Mouse (Mus musculus) gastrocnemius, postnatal 36 days (tissue): ENCODE data around the gene Zfp189. TPM values are rescaled to one million over a fixed set of nuclear protein-coding genes. Genes with fewer than 3 reads are reported as not detected.
"Not testable (repeated sequence)": the region's sequence is repeated elsewhere in the genome, so short reads cannot be mapped to it uniquely, and the experiment has no call there.

Source experiments
- DNase-seq, 2 experiments: peaks; one replicate each; pipeline ENCODE4 v3.0.0; 2022
- intact Hi-C: fragments of 180-260 bp; cut with DNase I; formaldehyde crosslinking; loops from one replicate; pipeline ENCODE4 v1.15.1; 2025
- long read RNA-seq, 2 experiments: library from polyadenylated mRNA; stranded (forward); transcript quantifications; one replicate each; pipeline ENCODE4 v2.0.0; 2021
- total RNA-seq, 2 experiments: library from RNA; stranded (reverse); gene quantifications; 2 replicates each; pipeline ENCODE4 v1.2.3; 2021

Gene Zfp189
- 1 to 10 TPM; 2.8 to 3.1 TPM for total RNA-seq
- long read RNA-seq, experiment 1, partial matches to known transcripts, result 0 of 1 reads
- long read RNA-seq, experiment 1, other reads (novel, unspliced or antisense), result 0 of 1 reads
- long read RNA-seq, experiment 2, partial matches to known transcripts, result 0 of 2 reads
- long read RNA-seq, experiment 2, other reads (novel, unspliced or antisense), result 0 of 2 reads

DNA sequence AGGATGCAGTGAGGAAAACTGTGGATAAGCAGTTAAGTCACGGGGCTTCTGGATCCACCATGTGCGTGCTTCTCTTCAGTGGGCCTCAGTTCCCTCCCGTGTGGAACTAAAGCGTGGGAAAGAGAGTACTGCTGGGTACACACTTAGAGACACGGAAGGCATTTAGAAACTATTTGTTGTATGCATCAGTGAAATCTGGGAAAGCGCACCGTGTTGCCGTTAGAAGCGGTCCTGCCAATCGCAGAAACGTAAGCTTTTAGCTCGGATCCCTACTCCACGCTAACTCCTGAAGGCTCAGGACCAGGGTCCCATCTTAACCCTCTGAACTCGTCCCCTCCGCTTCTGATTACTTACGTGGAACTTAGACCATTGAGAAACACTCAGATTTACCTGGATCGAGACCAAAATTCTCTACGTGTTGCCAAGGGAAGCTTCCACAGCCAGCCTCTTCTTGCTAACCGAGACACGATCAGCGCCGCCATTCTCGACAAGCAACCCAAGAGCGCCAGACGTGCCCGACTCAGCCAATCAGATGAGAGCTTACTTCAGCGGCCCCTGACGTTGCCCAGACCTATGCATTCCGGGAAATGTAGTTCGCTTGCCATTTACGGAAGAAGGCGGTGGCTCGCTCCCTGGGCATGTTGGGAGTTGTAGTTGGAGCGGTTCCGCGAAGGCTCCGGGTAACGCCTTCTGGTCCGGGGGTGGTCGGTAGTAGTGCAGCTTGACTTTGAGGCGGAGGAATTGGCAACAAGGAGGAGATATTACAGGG is at the start of gene Zfp189, which contains the start of gene Mrpl50:
TSS of gene Zfp189 (plus strand) at position 605 of the 769 bp plus-strand sequence.
TSS of gene Mrpl50 (minus strand) at position 522 of the 769 bp plus-strand sequence.
- peak; percentile 79 to 88 for DNase-seq
- intact Hi-C loops, result loop anchor here (5.0 kb wide), 1 partner anchor 37 kb away; no protein-coding TSS in a partner anchor

DNA sequence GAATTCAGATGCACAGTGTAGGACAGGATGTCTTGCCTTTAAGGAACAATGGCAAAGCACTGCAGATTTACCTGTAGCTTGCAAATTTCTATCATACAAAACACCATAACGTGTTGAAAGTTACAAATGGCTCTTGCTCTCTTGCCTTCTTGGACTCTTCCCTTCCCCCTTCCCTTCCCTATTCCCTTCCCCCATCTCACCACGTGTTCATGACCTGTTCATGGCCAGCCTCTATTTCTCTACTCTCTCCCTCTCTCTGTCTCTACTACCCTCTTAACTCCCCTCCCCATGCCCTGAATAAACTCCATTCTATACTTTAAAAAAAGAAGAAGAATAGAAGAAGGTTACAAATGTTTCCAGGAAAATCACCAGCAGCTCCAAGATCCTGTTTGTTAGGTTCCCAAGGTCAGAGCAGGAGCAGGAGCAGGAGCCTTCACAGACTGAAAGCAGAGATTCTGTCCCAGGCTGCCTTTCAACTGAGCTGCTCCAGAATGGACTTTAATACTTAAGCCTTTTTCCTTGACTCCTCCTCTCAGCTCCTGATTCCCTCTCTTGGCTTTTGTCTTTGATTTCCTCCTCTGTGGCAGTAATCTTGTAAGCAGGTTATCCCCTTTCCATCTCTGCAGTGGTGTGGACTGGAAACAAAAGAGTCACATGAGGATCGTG is 47.4 kb upstream of the Zfp189 start, which contains the start of gene Acnat1:
TSS of gene Acnat1 (minus strand) at position 478 of the 666 bp plus-strand sequence.
- intact Hi-C loops, result no loop called here
- DNase-seq, result no peak

DNA sequence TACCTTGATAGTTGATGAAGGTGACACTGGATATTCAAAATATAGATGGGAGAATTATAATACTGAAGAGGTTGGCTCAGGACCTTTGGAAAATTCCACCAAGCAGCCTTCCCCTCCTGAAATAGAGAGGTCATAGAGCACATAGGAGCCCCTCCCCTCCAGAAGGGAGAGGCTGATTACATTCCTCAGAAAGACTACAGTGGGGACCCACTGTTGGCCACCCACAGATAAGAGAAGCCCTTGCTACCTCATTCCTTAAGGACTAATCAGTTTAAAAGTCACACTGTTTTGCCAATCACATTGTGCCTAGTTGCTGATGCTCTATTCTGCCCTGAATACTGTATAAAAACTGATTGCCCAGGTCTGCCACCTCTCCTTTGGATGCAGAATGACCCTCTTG is 46.4 kb upstream of the Zfp189 start:
- DNase-seq, result no peak
- intact Hi-C loops, result no loop called here

DNA sequence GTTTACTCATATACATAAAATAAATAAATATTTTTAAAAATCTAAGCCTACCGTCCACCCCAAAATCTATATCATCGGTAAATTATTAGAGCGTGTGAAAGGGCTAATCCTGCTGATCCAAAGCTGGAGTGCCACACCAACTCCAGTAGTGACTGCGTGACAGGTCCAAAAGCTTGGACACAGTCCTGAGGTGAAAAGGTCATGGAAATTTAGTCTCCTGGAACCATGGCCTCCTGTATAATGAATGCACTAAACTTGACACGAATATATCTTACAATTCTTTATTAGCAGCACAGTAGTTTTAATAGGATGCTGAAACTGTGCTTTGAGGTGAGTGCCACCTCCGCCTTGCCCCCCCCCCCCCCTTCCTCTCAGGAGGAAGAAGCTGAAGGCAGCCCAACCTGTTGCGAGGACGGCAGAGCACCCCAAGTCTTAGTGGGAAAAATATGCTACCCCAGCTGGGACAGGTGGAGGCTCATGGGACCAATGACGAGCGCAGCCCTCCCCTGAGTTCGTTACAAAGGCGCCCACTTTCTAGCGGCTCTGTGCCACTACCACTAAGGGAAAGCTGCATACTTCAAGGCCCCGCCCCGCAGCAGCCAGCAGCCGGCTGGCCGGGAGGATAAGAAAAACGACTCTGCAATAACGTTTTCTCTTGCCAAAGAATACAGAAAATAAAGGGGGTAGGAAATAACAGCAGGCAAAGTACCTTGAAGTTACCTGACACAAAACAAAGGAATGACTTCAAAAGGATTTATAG is 42.7 kb upstream of the Zfp189 start:
- intact Hi-C loops, result no loop called here
- DNase-seq, result no peak

DNA sequence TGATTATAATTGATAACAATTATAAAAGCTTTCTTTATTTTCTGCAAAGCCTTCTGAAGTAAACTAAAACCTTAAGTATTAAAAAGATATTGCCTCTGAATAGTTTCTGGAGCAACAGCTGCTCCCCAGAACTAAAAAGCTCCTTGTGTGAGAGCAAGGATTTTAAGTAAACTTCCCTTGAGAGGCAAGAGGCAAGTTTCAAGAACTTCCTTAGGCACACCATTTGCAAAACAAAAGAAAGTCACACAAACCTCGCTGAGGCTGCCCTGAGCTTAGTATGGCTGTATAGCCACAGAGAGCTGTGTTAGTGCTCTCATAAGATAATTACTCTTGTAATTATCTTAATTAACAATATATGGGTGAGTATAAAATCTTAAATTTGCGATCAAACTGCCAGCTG is 41.9 kb upstream of the Zfp189 start:
- intact Hi-C loops, result not testable (repeated sequence)

DNA sequence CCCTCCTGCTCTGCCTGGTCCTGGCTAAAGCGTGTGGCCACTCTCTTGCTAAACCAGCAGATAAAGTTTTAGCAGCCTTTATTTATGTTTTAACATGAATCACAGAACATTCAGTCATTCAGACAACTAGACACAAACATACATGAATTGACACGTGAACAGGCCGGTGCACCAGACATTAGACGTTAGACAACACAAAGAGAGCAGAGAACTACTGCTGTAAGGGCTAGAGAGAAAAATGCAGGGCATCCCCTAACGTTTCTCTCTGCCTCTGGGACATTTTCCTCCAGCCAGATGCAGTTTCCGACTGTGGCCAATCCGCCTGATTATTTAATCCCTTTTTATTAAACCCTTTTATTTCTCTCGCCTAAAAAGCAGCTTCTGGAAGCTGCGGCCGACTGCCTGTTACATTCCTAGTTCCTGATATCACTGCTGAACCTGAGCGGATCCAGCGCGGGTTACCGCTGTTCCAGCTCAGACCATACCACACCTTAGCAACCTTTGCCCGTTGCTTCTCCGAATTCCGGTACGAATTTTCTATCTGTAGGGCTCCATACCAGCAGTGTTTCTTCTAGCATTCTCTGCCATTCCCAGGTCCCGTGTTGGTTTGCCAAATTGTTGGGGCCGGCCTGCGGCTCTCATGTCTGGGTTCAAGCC is 40.7 kb upstream of the Zfp189 start:
- intact Hi-C loops, result no loop called here
- no peak for DNase-seq

More for the DNA sequence above, 41.9 kb upstream of the Zfp189 start:
- not testable (repeated sequence) for DNase-seq

DNA sequence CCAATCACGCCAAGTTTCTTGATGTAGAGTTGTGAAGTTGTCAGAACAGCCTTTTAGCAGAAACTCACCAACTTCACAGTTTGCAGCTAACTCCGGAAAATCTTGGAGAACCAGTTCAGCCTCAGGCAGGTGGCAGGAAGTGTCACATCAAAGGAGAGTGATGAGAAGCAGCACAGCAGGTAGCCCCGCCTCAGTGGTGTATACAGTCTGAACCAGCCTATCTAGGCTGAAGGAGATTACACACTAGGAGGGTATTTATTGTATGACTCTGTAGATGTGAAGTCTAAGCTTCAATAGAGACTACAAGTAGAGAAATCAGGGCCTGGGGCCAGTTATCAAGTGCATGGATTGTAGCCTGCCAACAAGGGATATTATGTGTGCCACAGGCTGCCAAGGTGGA is 40.1 kb upstream of the Zfp189 start:
- DNase-seq, result no peak
- intact Hi-C loops, result no loop called here

DNA sequence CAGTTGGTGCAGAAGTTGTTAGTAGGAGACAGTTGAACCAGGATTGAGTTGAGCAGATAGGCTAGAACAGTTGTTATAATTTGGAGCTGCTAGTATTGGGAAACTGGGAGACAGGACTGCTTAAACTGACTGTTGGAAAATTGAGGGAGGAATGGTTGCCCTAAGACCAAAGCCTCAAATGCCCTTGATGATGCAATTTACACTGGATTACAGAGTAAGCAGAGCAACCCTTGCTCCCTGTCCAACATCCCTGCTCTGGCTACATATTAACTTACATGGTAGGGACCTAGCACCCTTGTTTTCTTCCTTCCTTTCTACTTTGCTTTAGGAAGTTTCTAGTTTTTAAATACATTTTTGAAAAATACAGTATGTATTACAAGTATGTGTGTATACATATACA is 35.5 kb upstream of the Zfp189 start:
- intact Hi-C loops, result no loop called here
- no peak for DNase-seq

DNA sequence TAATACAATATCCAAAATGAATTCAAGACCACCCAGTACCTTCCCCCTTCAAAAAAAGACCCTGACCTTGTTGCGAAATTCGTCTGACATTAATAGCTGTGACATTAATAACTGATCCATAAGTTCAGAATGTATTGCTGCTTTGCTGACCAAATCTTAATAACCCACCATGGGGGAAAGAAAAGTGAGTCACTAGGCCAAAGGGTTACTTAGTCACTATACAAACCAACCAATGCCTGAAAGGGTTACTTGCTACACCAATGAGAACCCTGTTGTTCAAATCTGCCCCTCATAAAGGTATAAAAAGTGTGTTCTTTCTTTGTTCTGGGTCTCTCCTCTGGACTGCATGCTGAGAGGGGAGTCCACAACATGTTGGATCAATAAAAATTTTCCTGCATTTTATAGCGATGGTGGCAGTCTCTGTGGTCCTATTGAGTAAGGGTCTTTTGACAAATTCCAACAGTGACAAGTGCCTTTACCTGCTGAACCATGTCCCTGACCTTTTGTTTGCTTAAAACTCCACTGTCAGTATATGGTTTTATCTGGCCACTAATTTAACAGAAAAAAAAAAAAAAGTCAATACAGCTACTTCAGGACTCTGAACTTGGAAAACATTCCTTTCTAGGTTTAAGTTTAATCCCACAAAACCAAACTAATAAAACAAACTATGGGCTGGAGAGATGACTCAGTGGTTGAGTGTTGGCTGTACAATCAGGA is 34.9 kb upstream of the Zfp189 start:
- intact Hi-C loops, DNase-seq: not testable (repeated sequence)

DNA sequence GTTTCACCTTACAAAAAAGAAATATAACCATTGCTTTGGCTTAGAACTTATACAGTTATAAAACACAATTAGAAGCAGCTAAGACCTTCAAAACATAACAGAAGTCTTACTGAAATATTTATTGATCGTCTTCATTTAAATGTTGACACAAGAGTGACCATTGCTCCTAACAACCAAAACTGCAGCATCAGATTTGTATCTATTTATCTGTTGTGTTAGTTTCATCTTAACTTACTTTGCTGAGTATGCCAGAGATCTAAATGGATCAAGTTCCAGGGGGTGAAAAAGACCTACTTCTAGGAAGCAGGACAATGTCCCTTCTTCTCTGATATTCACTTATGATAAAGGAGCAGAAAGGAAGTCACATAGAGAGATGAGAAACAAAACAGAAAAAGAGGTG is 17.4 kb upstream of the Zfp189 start:
- DNase-seq, result no peak
- intact Hi-C loops, result no loop called here

DNA sequence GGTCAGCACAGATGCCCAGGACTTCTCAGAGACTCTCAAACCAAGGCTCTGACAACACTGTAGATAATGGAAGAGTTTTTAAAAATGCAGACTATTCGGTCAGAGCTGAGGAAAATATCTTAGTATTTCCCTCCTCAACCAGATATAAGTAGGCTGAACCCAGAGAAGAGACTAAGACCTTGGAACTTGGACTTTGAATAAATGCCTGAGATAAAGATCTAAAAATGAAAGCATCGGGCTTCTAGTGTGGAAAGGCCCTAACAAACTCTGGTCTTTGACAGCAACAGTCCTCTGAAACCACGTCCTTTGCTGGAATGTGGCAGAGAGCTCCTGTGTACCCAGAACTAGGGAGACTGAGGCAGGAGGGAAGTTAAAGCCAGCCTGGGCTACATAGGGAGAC is 14.6 kb upstream of the Zfp189 start, which contains the start of gene Baat:
TSS of gene Baat (minus strand) at position 172 of the 400 bp plus-strand sequence.
- intact Hi-C loops, result no loop called here
- DNase-seq, result no peak

DNA sequence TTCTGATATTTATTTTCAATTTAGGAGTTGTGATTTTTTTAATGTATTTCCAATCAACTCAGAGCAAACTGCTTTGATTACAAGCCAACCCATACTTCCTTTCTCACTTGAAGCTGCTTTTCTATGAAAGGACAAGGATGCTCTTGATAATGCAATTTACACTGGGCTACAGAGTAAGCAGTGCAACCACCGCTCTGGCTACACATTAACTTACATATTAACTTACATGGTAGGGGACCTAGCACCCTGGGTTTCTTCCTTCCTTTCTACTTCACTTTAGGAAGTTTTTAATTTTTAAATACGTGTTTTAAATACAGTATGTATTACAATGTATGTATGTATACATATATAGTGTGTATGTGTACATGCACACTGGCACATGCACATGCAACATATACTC is 11.8 kb upstream of the Zfp189 start:
- intact Hi-C loops, result no loop called here
- DNase-seq, result no peak

DNA sequence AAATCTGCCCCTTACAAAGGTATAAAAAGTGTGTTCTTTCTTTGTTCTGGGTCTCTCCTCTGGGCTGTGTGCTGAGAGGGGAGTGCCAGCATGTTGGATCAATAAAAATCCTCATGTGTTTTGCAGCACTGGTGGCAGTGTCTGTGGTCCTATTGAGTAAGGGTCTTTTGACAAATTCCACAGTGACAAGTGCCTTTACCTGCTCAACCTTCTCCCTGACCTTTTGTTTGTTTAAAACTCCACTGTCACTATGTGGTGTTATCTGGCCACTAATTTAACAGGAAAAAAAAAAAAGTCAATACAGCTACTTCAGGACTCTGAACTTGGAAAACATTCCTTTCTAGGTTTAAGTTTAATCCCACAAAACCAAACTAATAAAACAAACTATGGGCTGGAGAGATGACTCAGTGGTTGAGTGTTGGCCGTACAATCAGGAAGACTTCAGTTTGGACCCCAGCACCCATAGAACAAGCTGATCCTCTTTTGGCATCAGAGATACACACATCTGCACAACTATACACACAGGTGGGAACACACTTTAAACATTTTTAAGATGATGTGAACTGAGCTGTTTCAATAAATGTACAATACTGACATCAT is 10.6 kb upstream of the Zfp189 start:
- DNase-seq, intact Hi-C loops: not testable (repeated sequence)

DNA sequence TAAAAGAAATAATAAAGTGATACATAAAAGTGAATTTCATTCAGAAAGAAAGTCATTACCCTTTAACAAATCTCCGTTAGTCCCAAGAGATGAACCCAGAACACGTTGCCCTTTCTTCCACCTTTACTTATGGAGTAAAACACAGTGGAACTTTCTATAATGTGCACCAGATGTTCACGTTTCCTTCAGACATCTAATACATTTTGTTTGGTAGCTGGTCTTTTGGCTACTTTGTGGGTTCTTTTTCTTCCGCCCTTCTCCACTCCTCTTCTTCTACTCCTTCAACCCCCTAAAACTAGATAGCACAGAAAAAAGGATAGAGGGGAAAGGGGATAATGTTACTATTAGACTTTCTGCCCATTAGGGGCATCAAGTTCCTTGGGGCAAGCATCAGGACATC is 8.3 kb upstream of the Zfp189 start:
- intact Hi-C loops, result no loop called here
- no peak for DNase-seq

DNA sequence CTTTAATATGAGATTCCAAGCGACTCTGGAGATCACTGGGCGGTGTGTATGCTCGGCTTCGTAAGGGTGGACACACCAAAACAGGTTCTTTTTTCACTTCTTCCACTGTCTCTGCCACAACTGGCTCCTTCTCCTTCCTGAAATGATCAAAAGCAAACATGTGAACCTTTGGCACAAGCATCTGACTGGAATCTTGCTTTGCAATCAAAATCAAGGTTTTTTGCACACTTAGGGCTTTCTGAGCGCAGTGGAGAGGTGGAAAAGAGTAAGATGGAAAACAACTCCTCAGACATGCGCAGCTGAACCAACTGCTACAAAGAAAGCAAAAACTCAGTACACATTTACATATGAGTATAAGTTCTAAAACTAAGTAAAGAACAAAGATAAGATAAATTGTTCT is 6.5 kb upstream of the Zfp189 start:
- DNase-seq, result no peak
- intact Hi-C loops, result no loop called here

DNA sequence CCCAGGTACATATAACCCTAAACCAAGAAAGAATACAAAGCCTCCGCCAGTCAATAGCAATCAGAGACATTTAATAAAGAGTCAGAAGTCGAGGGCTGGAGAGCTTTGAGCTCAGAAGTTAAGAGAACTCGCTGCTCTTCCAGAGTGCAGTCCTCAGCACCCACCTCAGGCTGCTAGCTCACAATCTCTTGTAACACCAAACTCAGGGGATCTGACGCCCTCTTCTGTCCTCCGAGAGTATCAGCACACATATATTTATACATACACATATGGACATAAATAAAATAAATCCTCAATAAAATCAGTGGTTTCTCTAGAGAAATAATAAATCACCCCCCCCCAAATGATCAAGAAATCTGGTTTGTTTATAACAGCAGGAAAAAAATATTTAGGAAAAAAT is 1.5 kb upstream of the Zfp189 start:
- intact Hi-C loops, result no loop called here

DNA sequence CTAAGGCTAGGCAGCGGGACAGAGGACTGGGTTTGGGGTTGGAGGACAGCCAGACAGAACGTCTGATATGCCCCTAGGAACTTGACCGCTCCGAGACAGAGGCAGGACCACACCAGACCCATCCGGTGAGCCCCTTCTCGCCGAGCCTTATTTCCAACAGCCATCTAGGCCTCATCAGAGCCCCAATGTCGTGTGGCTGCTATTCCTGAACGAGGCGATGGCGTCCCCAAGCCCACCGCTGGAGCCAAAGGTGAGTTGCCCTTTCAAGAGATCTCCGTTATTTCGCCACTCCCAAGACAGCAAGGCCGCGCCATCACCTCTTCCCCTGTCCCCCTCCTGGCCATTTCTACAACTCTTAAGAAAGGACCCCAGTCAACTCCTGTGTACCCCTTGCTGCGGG is 370 bp downstream of the Zfp189 start:
- DNase-seq, result no peak
- intact Hi-C loops, result loop anchor here (5.0 kb wide), 1 partner anchor 36 kb away; no protein-coding TSS in a partner anchor

More for the DNA sequence above, 1.5 kb upstream of the Zfp189 start:
- DNase-seq, result no peak

DNA sequence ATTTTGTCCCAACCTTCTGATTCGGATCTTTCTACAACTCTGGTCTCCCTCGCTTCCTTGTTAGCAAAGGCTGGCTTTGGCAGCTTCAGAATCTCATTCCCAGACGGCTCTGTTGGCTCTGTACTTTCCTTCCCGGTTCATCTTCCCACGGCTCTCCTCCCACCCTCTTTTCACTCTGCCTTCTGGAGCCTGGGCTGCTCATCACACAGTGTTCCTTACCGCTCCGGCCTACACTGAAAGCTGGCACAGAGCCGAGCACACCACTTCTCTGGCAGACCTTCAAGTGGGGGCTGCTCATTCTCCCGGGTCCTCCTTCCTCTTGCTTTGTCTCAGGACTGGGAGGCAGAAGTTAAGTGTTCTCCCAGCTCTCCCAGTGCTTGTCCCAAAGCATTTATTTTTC is 1.6 kb downstream of the Zfp189 start:
- DNase-seq, result peak in 1 of 2 experiments; percentile 5

DNA sequence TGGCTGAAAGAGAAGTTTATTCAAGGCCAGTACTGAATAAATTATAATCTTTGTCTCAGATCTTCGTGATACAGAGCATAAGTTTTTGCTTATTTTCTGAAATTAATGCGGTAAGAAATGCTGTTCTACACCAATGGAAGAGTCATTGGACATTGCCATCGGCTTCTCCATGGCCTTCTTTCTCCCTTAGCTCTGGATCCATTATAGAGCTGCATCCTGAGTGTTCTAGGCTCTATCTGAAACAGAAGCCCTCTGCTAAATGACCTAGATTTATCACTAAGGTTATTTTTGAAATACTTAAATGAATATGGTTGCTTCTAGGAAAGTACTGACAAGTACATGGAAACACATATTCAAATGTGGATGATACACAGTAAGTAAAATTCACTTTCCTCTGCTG is 14.1 kb downstream of the Zfp189 start:
- intact Hi-C loops, result no loop called here
- DNase-seq, result no peak

More for the DNA sequence above, 1.6 kb downstream of the Zfp189 start:
- intact Hi-C loops, result loop anchor here (5.0 kb wide), 1 partner anchor 35 kb away; no protein-coding TSS in a partner anchor
